Comparison of ENCODE assay signal across 7 mouse cellular contexts in genomic region chrX:51206432-51206831, GRCm38 (mm10). TPM values are rescaled to one million over a fixed set of nuclear protein-coding genes. Genes with fewer than 3 reads are reported as not detected.
DNase-seq lines count a peak whose midpoint lies in the region; ATAC-seq and TF ChIP-seq lines count a peak whose summit lies in the region.

Mbnl3 (minus strand) TSS chrX:51206532.

- WGBS in liver, embryonic 11.5 days = 43% methylated on average over 11 of the region's 11 CpGs
- 33% methylated on average over 11 of the region's 11 CpGs for WGBS in stomach, embryonic 16.5 days

- H3K9ac ChIP-seq in liver, embryonic 11.5 days (ENCODE audit: low read depth, low read length) = peak within 1 kb of the TSS; percentile 65
- H3K9ac ChIP-seq in stomach, embryonic 16.5 days (ENCODE audit: low read length) = peak within 1 kb of the TSS; percentile 71

- DNase-seq in testis, postnatal 14 days (ENCODE audit: low spot score) = no peak
- DNase-seq in liver, embryonic 11.5 days (ENCODE audit: low spot score) = no peak
- no peak for DNase-seq in urinary bladder, postnatal 14 days (ENCODE audit: low spot score)
- no peak for DNase-seq in cerebellum, adult 11-12 months

- peak within 1 kb of the TSS; percentile 75 for H3K4me2 ChIP-seq in liver, embryonic 11.5 days
- H3K4me2 ChIP-seq in stomach, embryonic 16.5 days (ENCODE audit: low read depth, low read length) = peak within 1 kb of the TSS; percentile 60

- no peaks in the 10 kb centered on the region for H3K9me3 ChIP-seq in liver, embryonic 11.5 days (ENCODE audit: control insufficient read depth, low read length)
- H3K9me3 ChIP-seq in stomach, embryonic 16.5 days (replicated peaks; ENCODE audit: control insufficient read depth, low read length) = no peaks in the 10 kb centered on the region; the same call in 1 of the 2 replicates

- H3K36me3 ChIP-seq in testis, adult 2 months (ENCODE audit: control insufficient read depth, insufficient read depth, low read length) = no peaks in the 10 kb centered on the region
- H3K36me3 ChIP-seq in liver, embryonic 11.5 days (ENCODE audit: control insufficient read depth, insufficient read depth, low read length) = no peaks in the 10 kb centered on the region
- no peaks in the 10 kb centered on the region for H3K36me3 ChIP-seq in stomach, embryonic 16.5 days (ENCODE audit: control insufficient read depth, insufficient read depth, low read length)

- H3K4me3 ChIP-seq in testis, adult 2 months (ENCODE audit: control insufficient read depth, low read depth, low read length) = peak within 1 kb of the TSS; percentile 88
- peak within 1 kb of the TSS; percentile 58 for H3K4me3 ChIP-seq in liver, embryonic 11.5 days (ENCODE audit: low read depth, low read length)
- peak within 1 kb of the TSS; percentile 60 for H3K4me3 ChIP-seq in stomach, embryonic 16.5 days (replicated peaks; ENCODE audit: low read length)

- no peak for TF ChIP-seq CTCF in testis, adult 2 months (IDR thresholded peaks at IDR 0.05; ENCODE audit: control insufficient read depth, insufficient read depth, insufficient replicate concordance, low read depth, low read length)

- no peak for TF ChIP-seq POLR2A in testis, adult 2 months (IDR thresholded peaks at IDR 0.05; ENCODE audit: control insufficient read depth, low read depth, low read length)

- no peak for ATAC-seq in erythroid progenitor cell, adult 5-6 weeks (replicated peaks; ENCODE audit: low FRiP score, poor library complexity, severe bottlenecking)
- no peak for ATAC-seq in liver, embryonic 11.5 days (replicated peaks; ENCODE audit: low FRiP score)
- no peak for ATAC-seq in stomach, embryonic 16.5 days (ENCODE audit: insufficient read depth, low FRiP score)

- no peaks in the 10 kb centered on the region for H3K4me1 ChIP-seq in testis, adult 2 months (ENCODE audit: control insufficient read depth, insufficient read depth, low read length)
- no peaks in the 10 kb centered on the region; the same call in 1 of the 2 replicates for H3K4me1 ChIP-seq in liver, embryonic 11.5 days (replicated peaks; ENCODE audit: control insufficient read depth, insufficient read depth, low read length)
- no peaks in the 10 kb centered on the region for H3K4me1 ChIP-seq in stomach, embryonic 16.5 days (ENCODE audit: control insufficient read depth, insufficient read depth, low read length)

- no peaks in the 10 kb centered on the region for H3K27me3 ChIP-seq in testis, adult 2 months (ENCODE audit: control insufficient read depth, insufficient read depth, low read length)
- H3K27me3 ChIP-seq in liver, embryonic 11.5 days (replicated peaks; ENCODE audit: control insufficient read depth, insufficient read depth, low read length) = peaks cover 6% of the 10 kb centered on the region
- no peaks in the 10 kb centered on the region; the same call in 1 of the 2 replicates for H3K27me3 ChIP-seq in stomach, embryonic 16.5 days (ENCODE audit: control insufficient read depth, insufficient read depth, low read length)

- H3K27ac ChIP-seq in testis, adult 2 months (ENCODE audit: control insufficient read depth, insufficient read depth, low read depth, low read length) = peak within 1 kb of the TSS; percentile 53; the same call in 1 of the 2 replicates
- no peak within 1 kb of the TSS for H3K27ac ChIP-seq in liver, embryonic 11.5 days (ENCODE audit: low read depth, low read length)
- H3K27ac ChIP-seq in stomach, embryonic 16.5 days (ENCODE audit: low read length) = peak within 1 kb of the TSS; percentile 70

RNA-seq across cellular contexts. Expression of gene Mbnl3, which starts in this region (rescaled TPM):
- 3.0 and 3.7 TPM in 2 replicates for polyA plus RNA-seq in testis, adult 2 months (2012; rRNA removed)
- total RNA-seq in erythroid progenitor cell, adult 5-6 weeks (2015; ENCODE audit: low replicate concordance) = 28.8 and 44.0 TPM in 2 replicates
- 18.1 and 20.2 TPM in 2 replicates for total RNA-seq in erythroid progenitor cell, adult 5-6 weeks (2017; ENCODE audit: low replicate concordance)
- 8.9 and 10.7 TPM in 2 replicates for polyA plus RNA-seq in liver, embryonic 11.5 days (2014; fragmentation: Nextera tagmentation; extraction: Ambion mirVana)
- polyA plus RNA-seq in stomach, embryonic 16.5 days (2015; fragmentation: Nextera tagmentation; extraction: Ambion mirVana) = 7.6 and 9.3 TPM in 2 replicates
